Mouse (Mus musculus): ENCODE measurements around the gene Galnt6. TPM values are rescaled to one million over a fixed set of nuclear protein-coding genes. Genes with fewer than 3 reads are reported as not detected.

The Galnt6 gene
- polyA plus RNA-seq, 2 experiments: 0.47 to 0.84 TPM

DNA sequence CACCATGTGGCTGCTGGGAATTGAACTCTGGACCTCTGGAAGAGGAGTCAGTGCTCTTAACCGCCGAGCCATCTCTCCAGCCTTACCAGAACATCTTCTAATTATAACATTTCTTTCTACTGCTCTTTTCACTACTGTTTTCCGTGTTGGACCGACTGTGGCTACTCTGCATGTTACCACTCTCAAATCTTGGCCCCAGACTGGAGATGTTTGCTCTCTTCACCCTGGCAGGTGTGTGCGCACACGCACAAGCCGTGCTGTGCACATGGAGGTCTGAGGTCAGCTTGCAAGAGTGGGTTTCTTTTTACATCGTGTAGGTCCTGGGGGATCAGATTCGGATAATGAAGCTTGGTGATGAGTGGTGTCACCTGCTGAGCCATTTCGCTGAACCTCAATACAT is 30.1 kb upstream of the Galnt6 start:
- Histone ChIP-seq H3K4me2 (ENCODE audit: low read depth) (no peak overlapping the region), H3K4me1 (replicated peaks; ENCODE audit: control insufficient read depth in 2 of 2, insufficient read depth in 2 of 2, low read length in 1 of 2) (peaks cover 0 to 4% of the 10 kb centered on the region in 2 experiments; a peak in 1 of 4 replicates), H3K9ac (replicated peaks) (no peak overlapping the region), H3K27ac (no peak overlapping the region), H3K9me3 (ENCODE audit: control insufficient read depth, low read length) (no peaks in the 10 kb centered on the region), H3K4me3 (ENCODE audit: insufficient read depth in 1 of 2, low read depth in 2 of 2, low read length in 2 of 2) (no peak overlapping the region), H3K36me3 (replicated peaks; ENCODE audit: control insufficient read depth, insufficient read depth, low read depth) (no peaks in the 10 kb centered on the region), H3K27me3 (ENCODE audit: control insufficient read depth, insufficient read depth, low read length) (peaks cover 39% of the 10 kb centered on the region)
- ATAC-seq (ENCODE audit: insufficient read depth) (no peak), DNase-seq (ENCODE audit: low read depth in 3 of 3, low spot score in 3 of 3) (no peak)
- WGBS (ENCODE audit: insufficient replicate concordance): 65% methylated on average over 10 of the region's 10 CpGs
- TF ChIP-seq CTCF (IDR thresholded peaks at IDR 0.05; ENCODE audit: low read depth): no peak
- no peak for TF ChIP-seq EP300 (IDR thresholded peaks at IDR 0.05; ENCODE audit: low read depth)

DNA sequence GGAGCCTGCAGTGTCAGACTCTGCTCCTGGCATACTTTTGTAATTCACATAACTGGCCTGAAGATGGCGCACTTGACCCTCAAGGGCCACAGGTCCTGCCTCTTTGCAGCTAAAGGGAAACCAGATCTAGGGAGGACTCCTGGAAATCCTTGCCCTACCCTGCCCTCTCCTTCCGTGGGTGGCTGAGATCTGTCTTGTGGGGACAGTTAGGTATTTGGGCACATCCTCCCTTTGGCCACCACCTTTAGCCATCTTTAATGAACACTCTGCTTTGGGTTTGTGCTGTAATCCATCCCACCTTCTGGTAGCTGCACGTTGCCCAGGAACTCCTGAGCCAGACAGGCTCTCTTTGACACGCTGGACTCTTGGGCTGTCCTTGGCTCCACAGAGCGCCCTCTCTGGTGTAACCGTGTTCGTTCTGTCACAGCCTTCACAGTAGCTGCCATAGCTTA is 28.4 kb upstream of the Galnt6 start:
- ATAC-seq (ENCODE audit: insufficient read depth) (peak; percentile 3; the same call in 1 of the 2 replicates), DNase-seq (ENCODE audit: low read depth in 3 of 3, low spot score in 3 of 3) (no peak)
- Histone ChIP-seq H3K36me3 (replicated peaks; ENCODE audit: control insufficient read depth, insufficient read depth, low read depth) (no peaks in the 10 kb centered on the region), H3K4me1 (replicated peaks; ENCODE audit: control insufficient read depth in 2 of 2, insufficient read depth in 2 of 2, low read length in 1 of 2) (peaks cover 0 to 4% of the 10 kb centered on the region in 2 experiments; a peak in 1 of 4 replicates), H3K4me2 (ENCODE audit: low read depth) (no peak overlapping the region), H3K4me3 (ENCODE audit: insufficient read depth in 1 of 2, low read depth in 2 of 2, low read length in 2 of 2) (no peak overlapping the region), H3K9me3 (ENCODE audit: control insufficient read depth, low read length) (no peaks in the 10 kb centered on the region), H3K9ac (replicated peaks) (no peak overlapping the region), H3K27ac (no peak overlapping the region), H3K27me3 (ENCODE audit: control insufficient read depth, insufficient read depth, low read length) (peaks cover 22% of the 10 kb centered on the region)
- TF ChIP-seq EP300 (IDR thresholded peaks at IDR 0.05; ENCODE audit: low read depth) (no peak), CTCF (IDR thresholded peaks at IDR 0.05; ENCODE audit: low read depth) (peak; percentile 87)
- WGBS (ENCODE audit: insufficient replicate concordance): under 1% methylated on average over 7 of the region's 7 CpGs

DNA sequence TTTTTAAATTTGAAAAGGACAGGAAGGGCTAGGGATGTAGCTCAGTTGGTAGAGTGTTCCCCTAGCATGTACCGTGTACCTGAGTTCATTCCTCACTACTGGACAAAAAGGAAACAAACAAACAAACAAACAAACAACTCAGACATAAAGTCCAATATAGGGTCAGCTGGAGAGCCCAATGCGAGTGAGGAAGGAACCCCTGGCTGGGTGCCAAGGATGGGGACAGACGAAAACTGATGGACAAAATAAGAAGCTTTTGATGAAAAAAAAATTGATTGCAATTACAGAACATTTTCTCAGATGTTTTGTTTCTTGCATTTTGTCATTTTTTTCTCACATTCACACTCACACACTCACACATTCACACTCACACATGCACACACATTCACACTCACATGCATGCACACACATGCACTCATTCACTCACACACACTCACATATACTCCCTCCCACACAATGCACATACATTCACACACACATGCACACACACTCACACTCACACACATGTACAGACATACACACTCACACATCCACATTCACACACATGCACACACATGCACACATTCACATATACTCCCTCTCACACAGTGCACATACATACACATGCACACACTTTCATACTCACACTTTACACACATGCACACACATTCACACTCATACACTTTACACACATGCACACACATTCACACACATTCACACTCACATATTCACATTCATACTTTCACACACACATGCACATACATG is 26.9 kb upstream of the Galnt6 start:
- Histone ChIP-seq H3K27ac (no peak overlapping the region), H3K27me3 (ENCODE audit: control insufficient read depth, insufficient read depth, low read length) (peaks cover 8% of the 10 kb centered on the region), H3K36me3 (replicated peaks; ENCODE audit: control insufficient read depth, insufficient read depth, low read depth) (no peaks in the 10 kb centered on the region), H3K4me3 (ENCODE audit: insufficient read depth in 1 of 2, low read depth in 2 of 2, low read length in 2 of 2) (no peak overlapping the region), H3K4me2 (ENCODE audit: low read depth) (no peak overlapping the region), H3K9ac (replicated peaks) (no peak overlapping the region), H3K4me1 (replicated peaks; ENCODE audit: control insufficient read depth in 2 of 2, insufficient read depth in 2 of 2, low read length in 1 of 2) (peaks cover 0 to 3% of the 10 kb centered on the region in 2 experiments; a peak in 1 of 4 replicates), H3K9me3 (ENCODE audit: control insufficient read depth, low read length) (no peaks in the 10 kb centered on the region)
- TF ChIP-seq EP300 (IDR thresholded peaks at IDR 0.05; ENCODE audit: low read depth) (no peak), CTCF (IDR thresholded peaks at IDR 0.05; ENCODE audit: low read depth) (no peak)
- ATAC-seq (ENCODE audit: insufficient read depth) (no peak), DNase-seq (ENCODE audit: low read depth in 3 of 3, low spot score in 3 of 3) (no peak)
- WGBS (ENCODE audit: insufficient replicate concordance): 47% methylated on average over 3 of the region's 3 CpGs

DNA sequence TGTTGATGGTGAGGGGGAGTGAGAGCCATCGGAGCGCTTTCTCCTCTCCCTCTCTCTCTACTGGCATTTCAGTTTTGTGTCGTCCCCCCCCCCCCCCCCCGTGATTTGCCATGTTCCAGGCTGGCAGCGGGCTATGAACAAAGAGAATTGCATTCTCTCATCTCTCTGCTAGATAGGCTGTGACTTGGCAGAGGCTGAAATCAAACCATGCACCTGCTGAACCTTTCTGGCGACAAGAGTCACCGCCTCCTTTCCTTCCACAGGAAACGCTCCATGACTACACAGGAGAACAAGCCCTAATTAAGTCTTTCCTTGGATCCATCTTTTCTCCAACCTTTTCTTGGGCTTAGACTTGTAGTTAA is 26.3 kb upstream of the Galnt6 start:
- ATAC-seq (ENCODE audit: insufficient read depth): no peak
- peaks cover 3% of the 10 kb centered on the region for H3K27me3 ChIP-seq (ENCODE audit: control insufficient read depth, insufficient read depth, low read length)
- no peak overlapping the region for H3K4me2 ChIP-seq (ENCODE audit: low read depth)

DNA sequence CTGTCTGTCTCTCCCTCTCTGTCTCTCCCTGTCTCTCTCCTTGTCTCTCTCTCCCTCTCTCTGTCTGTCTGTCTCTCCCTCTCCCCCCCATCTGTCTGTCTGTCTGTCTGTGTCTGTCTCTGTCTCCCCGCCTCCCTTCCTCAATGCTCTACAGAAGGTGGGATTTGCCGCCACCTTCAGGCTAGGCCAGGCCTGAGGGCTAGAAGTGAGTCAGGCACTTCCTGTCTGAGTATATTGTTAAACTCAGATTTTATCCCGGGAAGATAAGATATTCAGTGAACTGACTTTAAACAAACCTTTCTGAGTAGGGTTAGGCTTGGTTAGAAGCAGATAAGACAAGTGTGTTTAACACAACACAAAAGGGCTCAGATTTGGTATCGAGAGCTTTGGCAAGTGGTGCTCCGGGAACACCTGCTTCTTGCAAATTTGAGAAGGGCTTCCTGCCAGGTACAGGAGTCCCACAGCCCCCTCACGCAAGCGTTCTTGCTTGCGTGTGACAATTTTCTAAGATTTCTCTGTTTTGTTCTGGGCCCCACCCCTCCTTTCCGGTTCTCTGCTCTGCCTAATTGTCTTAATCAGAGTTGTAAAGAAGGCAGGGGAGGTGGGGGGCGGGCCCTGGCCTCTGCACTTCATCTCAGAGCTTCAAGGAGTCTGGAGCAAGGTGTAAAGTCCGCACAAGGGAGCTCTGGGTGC is 25.8 kb upstream of the Galnt6 start:
- Histone ChIP-seq H3K4me1 (replicated peaks; ENCODE audit: control insufficient read depth in 2 of 2, insufficient read depth in 2 of 2, low read length in 1 of 2) (peaks cover 6 to 8% of the 10 kb centered on the region in 2 experiments), H3K36me3 (replicated peaks; ENCODE audit: control insufficient read depth, insufficient read depth, low read depth) (no peaks in the 10 kb centered on the region), H3K27ac (no peak overlapping the region), H3K4me3 (ENCODE audit: insufficient read depth in 1 of 2, low read depth in 2 of 2, low read length in 2 of 2) (no peak overlapping the region), H3K9me3 (ENCODE audit: control insufficient read depth, low read length) (no peaks in the 10 kb centered on the region), H3K27me3 (ENCODE audit: control insufficient read depth, insufficient read depth, low read length) (no peaks in the 10 kb centered on the region; the same call in 1 of the 2 replicates), H3K4me2 (ENCODE audit: low read depth) (peak overlapping the region; percentile 13; the same call in 1 of the 2 replicates), H3K9ac (replicated peaks) (no peak overlapping the region)
- no peak for ATAC-seq (ENCODE audit: insufficient read depth)
- DNase-seq (ENCODE audit: low read depth in 3 of 3, low spot score in 3 of 3): no peak
- WGBS (ENCODE audit: insufficient replicate concordance): 6% methylated on average over 11 of the region's 11 CpGs
- TF ChIP-seq CTCF (IDR thresholded peaks at IDR 0.05; ENCODE audit: low read depth) (peak; percentile 69), EP300 (IDR thresholded peaks at IDR 0.05; ENCODE audit: low read depth) (no peak)

More for the DNA sequence above, 26.3 kb upstream of the Galnt6 start:
- DNase-seq (ENCODE audit: low read depth in 3 of 3, low spot score in 3 of 3): no peak
- no peak for TF ChIP-seq CTCF (IDR thresholded peaks at IDR 0.05; ENCODE audit: low read depth)
- no peak for TF ChIP-seq EP300 (IDR thresholded peaks at IDR 0.05; ENCODE audit: low read depth)
- H3K27ac ChIP-seq: no peak overlapping the region
- peaks cover under 1 to 3% of the 10 kb centered on the region in 2 experiments for H3K4me1 ChIP-seq (replicated peaks; ENCODE audit: control insufficient read depth in 2 of 2, insufficient read depth in 2 of 2, low read length in 1 of 2)
- H3K9ac ChIP-seq (replicated peaks): no peak overlapping the region
- no peak overlapping the region for H3K4me3 ChIP-seq (ENCODE audit: insufficient read depth in 1 of 2, low read depth in 2 of 2, low read length in 2 of 2)
- H3K36me3 ChIP-seq (replicated peaks; ENCODE audit: control insufficient read depth, insufficient read depth, low read depth): no peaks in the 10 kb centered on the region
- 31% methylated on average over 7 of the region's 8 CpGs for WGBS (ENCODE audit: insufficient replicate concordance)
- no peaks in the 10 kb centered on the region for H3K9me3 ChIP-seq (ENCODE audit: control insufficient read depth, low read length)
